Mouse (Mus musculus): ENCODE measurements around the gene Scaf8. TPM values are rescaled to one million over a fixed set of nuclear protein-coding genes. Genes with fewer than 3 reads are reported as not detected.
"Not testable (repeated sequence)": the region's sequence is repeated elsewhere in the genome, so short reads cannot be mapped to it uniquely, and the experiment has no call there.

The Scaf8 gene
- polyA plus RNA-seq, 1 experiment from 2014 or later, result 20.2 TPM

GRCm38 (mm10) chr17:3114358-3114719 lies 433 bp upstream of the Scaf8 start:
- H3K27me3 ChIP-seq (ENCODE audit: insufficient read depth, low read length), result no peaks in the 10 kb centered on the region
- peak; percentile 76 for ATAC-seq (ENCODE audit: low FRiP score, low TSS enrichment)
- H3K4me3 ChIP-seq (ENCODE audit: low read length), result peak overlapping the region; percentile 95
- H3K36me3 ChIP-seq (ENCODE audit: insufficient read depth, low read length), result no peaks in the 10 kb centered on the region
- H3K9ac ChIP-seq (replicated peaks; ENCODE audit: low read length), result peak overlapping the region; percentile 98
- H3K4me1 ChIP-seq (ENCODE audit: insufficient read depth, low read length), result peaks cover 18% of the 10 kb centered on the region
- H3K4me2 ChIP-seq (replicated peaks; ENCODE audit: low read depth, low read length), result peak overlapping the region; percentile 78
- peak overlapping the region; percentile 100 for H3K27ac ChIP-seq (ENCODE audit: low read length)
- no peaks in the 10 kb centered on the region for H3K9me3 ChIP-seq (ENCODE audit: low read length)
- WGBS, result under 1% methylated on average over 31 of the region's 31 CpGs

DNA sequence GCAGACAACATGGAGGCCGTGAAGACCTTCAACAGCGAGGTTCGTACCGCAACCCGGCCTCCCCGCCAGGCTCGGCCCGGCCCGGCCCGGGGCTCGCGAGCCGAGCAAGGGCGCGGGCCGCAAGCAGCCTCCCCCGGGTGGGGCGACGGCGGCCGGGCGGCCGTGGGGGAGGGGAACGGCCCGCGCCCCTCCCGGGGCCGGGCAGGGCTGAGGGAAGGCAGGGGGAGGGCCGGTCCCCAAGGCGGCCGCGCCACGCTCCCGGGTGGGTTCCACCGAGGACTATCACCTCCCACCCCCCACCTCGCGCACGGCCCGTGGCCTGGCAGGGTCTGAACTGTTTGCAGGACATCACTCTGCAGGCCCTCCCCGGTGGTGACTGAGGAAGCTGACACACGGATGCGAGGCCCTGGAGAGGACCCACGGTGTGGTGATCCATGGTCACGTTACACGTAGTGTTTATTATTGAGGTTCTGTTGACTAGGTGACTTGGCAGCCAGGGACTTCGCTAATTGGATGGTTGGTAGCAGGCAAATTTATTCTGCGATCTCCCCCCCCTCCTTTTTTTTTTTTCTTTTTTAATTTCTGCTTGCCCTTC lies 705 bp downstream of the Scaf8 start:
- Histone ChIP-seq H3K4me1 (ENCODE audit: insufficient read depth, low read length) (peaks cover 18% of the 10 kb centered on the region), H3K27ac (ENCODE audit: low read length) (peak overlapping the region; percentile 100), H3K27me3 (ENCODE audit: insufficient read depth, low read length) (no peaks in the 10 kb centered on the region), H3K9me3 (ENCODE audit: low read length) (no peaks in the 10 kb centered on the region), H3K36me3 (ENCODE audit: insufficient read depth, low read length) (no peaks in the 10 kb centered on the region), H3K9ac (replicated peaks; ENCODE audit: low read length) (peak overlapping the region; percentile 98), H3K4me3 (ENCODE audit: low read length) (peak overlapping the region; percentile 95), H3K4me2 (replicated peaks; ENCODE audit: low read depth, low read length) (peak overlapping the region; percentile 78)
- peak; percentile 64 for ATAC-seq (ENCODE audit: low FRiP score, low TSS enrichment)
- WGBS, result under 1% methylated on average over 37 of the region's 47 CpGs

DNA sequence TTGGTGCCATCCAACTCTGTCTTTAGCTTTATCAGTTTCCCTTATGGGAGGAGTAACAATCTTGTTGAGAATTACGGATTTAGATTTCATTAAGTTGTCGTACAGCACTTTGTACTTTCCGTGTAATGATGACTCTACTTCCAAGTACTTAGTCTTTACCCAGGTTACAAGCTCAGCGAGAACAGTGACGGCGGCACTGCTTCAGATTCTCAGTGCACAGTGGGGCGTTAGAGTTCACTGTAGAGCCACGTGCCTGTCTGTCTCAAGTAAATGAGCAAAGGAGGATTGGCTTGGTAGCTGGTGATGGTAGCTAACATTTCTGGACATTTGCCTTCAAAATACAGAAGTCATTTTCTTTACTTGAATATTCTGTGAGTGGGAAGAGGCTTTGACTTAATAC lies 6.2 kb downstream of the Scaf8 start:
- 88% methylated on average over 8 of the region's 8 CpGs for WGBS
- not testable (repeated sequence) for ATAC-seq (ENCODE audit: low FRiP score, low TSS enrichment)

GRCm38 (mm10) chr17:3123581-3123980 lies 8.8 kb downstream of the Scaf8 start:
- H3K4me2 ChIP-seq (replicated peaks; ENCODE audit: low read depth, low read length); H3K9ac ChIP-seq (replicated peaks; ENCODE audit: low read length); H3K4me1 ChIP-seq (ENCODE audit: insufficient read depth, low read length); H3K4me3 ChIP-seq (ENCODE audit: low read length); H3K36me3 ChIP-seq (ENCODE audit: insufficient read depth, low read length); H3K27ac ChIP-seq (ENCODE audit: low read length); H3K27me3 ChIP-seq (ENCODE audit: insufficient read depth, low read length); H3K9me3 ChIP-seq (ENCODE audit: low read length); ATAC-seq (ENCODE audit: low FRiP score, low TSS enrichment): not testable (repeated sequence)
- WGBS, result 36% methylated on average over 1 of the region's 1 CpGs

More for the DNA sequence above, 6.2 kb downstream of the Scaf8 start:
- not testable (repeated sequence) for H3K27me3 ChIP-seq (ENCODE audit: insufficient read depth, low read length); H3K9me3 ChIP-seq (ENCODE audit: low read length); H3K4me3 ChIP-seq (ENCODE audit: low read length); H3K9ac ChIP-seq (replicated peaks; ENCODE audit: low read length); H3K4me2 ChIP-seq (replicated peaks; ENCODE audit: low read depth, low read length); H3K27ac ChIP-seq (ENCODE audit: low read length); H3K36me3 ChIP-seq (ENCODE audit: insufficient read depth, low read length)
- H3K4me1 ChIP-seq (ENCODE audit: insufficient read depth, low read length), result peaks cover 14% of the 10 kb centered on the region

DNA sequence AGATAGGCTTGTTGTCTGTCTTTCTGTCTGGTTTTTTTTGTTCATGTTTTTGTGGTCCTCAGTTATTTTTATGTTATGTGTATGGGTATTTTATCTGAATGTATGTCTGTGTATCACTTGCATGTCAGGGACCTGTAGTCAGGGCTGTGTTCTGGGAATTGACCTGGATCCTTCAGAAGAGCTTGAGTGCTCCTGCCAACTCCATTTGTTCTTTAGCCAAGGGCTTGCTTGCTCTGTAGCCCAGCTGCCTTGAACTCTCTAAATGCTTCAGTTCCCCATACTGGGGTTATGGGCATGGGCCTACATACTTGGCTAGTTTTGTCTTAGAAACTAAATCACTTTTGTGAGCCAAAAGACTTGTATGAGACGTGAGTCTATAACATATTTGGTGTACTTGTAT lies 13.9 kb downstream of the Scaf8 start:
- no peak overlapping the region for H3K27ac ChIP-seq (ENCODE audit: low read length)
- H3K4me2 ChIP-seq (replicated peaks; ENCODE audit: low read depth, low read length), result no peak overlapping the region
- 93% methylated on average over 1 of the region's 1 CpGs for WGBS
- H3K36me3 ChIP-seq (ENCODE audit: insufficient read depth, low read length), result peaks cover 12% of the 10 kb centered on the region; the same call in 1 of the 2 replicates
- no peaks in the 10 kb centered on the region for H3K27me3 ChIP-seq (ENCODE audit: insufficient read depth, low read length)
- H3K4me3 ChIP-seq (ENCODE audit: low read length), result no peak overlapping the region
- no peaks in the 10 kb centered on the region for H3K4me1 ChIP-seq (ENCODE audit: insufficient read depth, low read length)
- no peak for ATAC-seq (ENCODE audit: low FRiP score, low TSS enrichment)
- no peak overlapping the region for H3K9ac ChIP-seq (replicated peaks; ENCODE audit: low read length)
- H3K9me3 ChIP-seq (ENCODE audit: low read length), result no peaks in the 10 kb centered on the region

- no peaks in the 10 kb centered on the region for H3K27me3 ChIP-seq (ENCODE audit: insufficient read depth, low read length)
- no peak overlapping the region for H3K4me3 ChIP-seq (ENCODE audit: low read length)
- H3K36me3 ChIP-seq (ENCODE audit: insufficient read depth, low read length), result peaks cover 12% of the 10 kb centered on the region; the same call in 1 of the 2 replicates
- WGBS, result 87% methylated on average over 3 of the region's 3 CpGs
- H3K9me3 ChIP-seq (ENCODE audit: low read length), result no peaks in the 10 kb centered on the region
- H3K4me2 ChIP-seq (replicated peaks; ENCODE audit: low read depth, low read length), result no peak overlapping the region
- ATAC-seq (ENCODE audit: low FRiP score, low TSS enrichment), result no peak
- no peak overlapping the region for H3K27ac ChIP-seq (ENCODE audit: low read length)
- H3K9ac ChIP-seq (replicated peaks; ENCODE audit: low read length), result no peak overlapping the region
- H3K4me1 ChIP-seq (ENCODE audit: insufficient read depth, low read length), result no peaks in the 10 kb centered on the region
These were observed 15.0 kb downstream of the Scaf8 start for GRCm38 (mm10) chr17:3129791-3130190.

GRCm38 (mm10) chr17:3135346-3135745 lies 20.6 kb downstream of the Scaf8 start:
- Histone ChIP-seq H3K9ac (replicated peaks; ENCODE audit: low read length) (no peak overlapping the region), H3K4me3 (ENCODE audit: low read length) (no peak overlapping the region), H3K36me3 (ENCODE audit: insufficient read depth, low read length) (peaks cover 12% of the 10 kb centered on the region; the same call in 1 of the 2 replicates), H3K27me3 (ENCODE audit: insufficient read depth, low read length) (no peaks in the 10 kb centered on the region), H3K9me3 (ENCODE audit: low read length) (no peaks in the 10 kb centered on the region), H3K4me2 (replicated peaks; ENCODE audit: low read depth, low read length) (no peak overlapping the region), H3K4me1 (ENCODE audit: insufficient read depth, low read length) (peaks cover 6% of the 10 kb centered on the region; the same call in 1 of the 2 replicates), H3K27ac (ENCODE audit: low read length) (no peak overlapping the region)
- no peak for ATAC-seq (ENCODE audit: low FRiP score, low TSS enrichment)

- WGBS, result 76% methylated on average over 7 of the region's 7 CpGs
- Histone ChIP-seq H3K36me3 (ENCODE audit: insufficient read depth, low read length) (0 out of 2 replicates have a peak, but pooled peaks cover 9% of the 10 kb centered on the region), H3K4me1 (ENCODE audit: insufficient read depth, low read length) (peaks cover 6% of the 10 kb centered on the region; the same call in 1 of the 2 replicates), H3K4me3 (ENCODE audit: low read length) (no peak overlapping the region), H3K27ac (ENCODE audit: low read length) (no peak overlapping the region), H3K9me3 (ENCODE audit: low read length) (no peaks in the 10 kb centered on the region), H3K4me2 (replicated peaks; ENCODE audit: low read depth, low read length) (no peak overlapping the region), H3K9ac (replicated peaks; ENCODE audit: low read length) (no peak overlapping the region), H3K27me3 (ENCODE audit: insufficient read depth, low read length) (no peaks in the 10 kb centered on the region)
- ATAC-seq (ENCODE audit: low FRiP score, low TSS enrichment), result no peak
These were observed 21.4 kb downstream of the Scaf8 start for GRCm38 (mm10) chr17:3136127-3136526.

GRCm38 (mm10) chr17:3138387-3138786 lies 23.6 kb downstream of the Scaf8 start:
- no peak overlapping the region for H3K4me3 ChIP-seq (ENCODE audit: low read length)
- no peak for ATAC-seq (ENCODE audit: low FRiP score, low TSS enrichment)

GRCm38 (mm10) chr17:3140100-3140499 lies 25.3 kb downstream of the Scaf8 start:
- Histone ChIP-seq H3K4me1 (ENCODE audit: insufficient read depth, low read length) (peaks cover 6% of the 10 kb centered on the region; the same call in 1 of the 2 replicates), H3K9me3 (ENCODE audit: low read length) (no peaks in the 10 kb centered on the region), H3K27me3 (ENCODE audit: insufficient read depth, low read length) (no peaks in the 10 kb centered on the region), H3K4me2 (replicated peaks; ENCODE audit: low read depth, low read length) (no peak overlapping the region), H3K9ac (replicated peaks; ENCODE audit: low read length) (no peak overlapping the region), H3K4me3 (ENCODE audit: low read length) (no peak overlapping the region), H3K36me3 (ENCODE audit: insufficient read depth, low read length) (0 out of 2 replicates have a peak, but pooled peaks cover 9% of the 10 kb centered on the region), H3K27ac (ENCODE audit: low read length) (no peak overlapping the region)
- ATAC-seq (ENCODE audit: low FRiP score, low TSS enrichment), result no peak
- WGBS, result 97% methylated on average over 1 of the region's 1 CpGs

More at GRCm38 (mm10) chr17:3138387-3138786, 23.6 kb downstream of the Scaf8 start:
- H3K27me3 ChIP-seq (ENCODE audit: insufficient read depth, low read length), result no peaks in the 10 kb centered on the region
- 0 out of 2 replicates have a peak, but pooled peaks cover 9% of the 10 kb centered on the region for H3K36me3 ChIP-seq (ENCODE audit: insufficient read depth, low read length)
- peaks cover 6% of the 10 kb centered on the region; the same call in 1 of the 2 replicates for H3K4me1 ChIP-seq (ENCODE audit: insufficient read depth, low read length)
- H3K4me2 ChIP-seq (replicated peaks; ENCODE audit: low read depth, low read length), result no peak overlapping the region
- H3K27ac ChIP-seq (ENCODE audit: low read length), result no peak overlapping the region; the same call in 1 of the 2 replicates
- H3K9me3 ChIP-seq (ENCODE audit: low read length), result no peaks in the 10 kb centered on the region
- no peak overlapping the region for H3K9ac ChIP-seq (replicated peaks; ENCODE audit: low read length)
- WGBS, result 53% methylated on average over 3 of the region's 3 CpGs

All from kidney, embryonic 16.5 days (tissue).